8 mouse cellular contexts compared by ENCODE assay signal in genomic region chr3:115887427-115888309, GRCm38 (mm10). TPM values are rescaled to one million over a fixed set of nuclear protein-coding genes. Genes with fewer than 3 reads are reported as not detected.
DNase-seq lines count a peak whose midpoint lies in the region; ATAC-seq and TF ChIP-seq lines count a peak whose summit lies in the region.

Gene Dph5, plus strand, starts transcription at chr3:115887837.

- H3K9me3 ChIP-seq in embryonic facial prominence, embryonic 14.5 days (ENCODE audit: control insufficient read depth, low read length): no peaks in the 10 kb centered on the region
- no peaks in the 10 kb centered on the region for H3K9me3 ChIP-seq in limb, embryonic 14.5 days (ENCODE audit: control insufficient read depth, low read length)
- no peaks in the 10 kb centered on the region for H3K9me3 ChIP-seq in midbrain, postnatal 0 days (ENCODE audit: low read length)

- peak within 1 kb of the TSS; percentile 79 for H3K9ac ChIP-seq in embryonic facial prominence, embryonic 14.5 days (ENCODE audit: low read depth, low read length)
- H3K9ac ChIP-seq in limb, embryonic 14.5 days (ENCODE audit: low read depth, low read length, severe bottlenecking): peak within 1 kb of the TSS; percentile 74
- peak within 1 kb of the TSS; percentile 70 for H3K9ac ChIP-seq in midbrain, postnatal 0 days (replicated peaks; ENCODE audit: low read length, poor library complexity, severe bottlenecking)

- no peak for TF ChIP-seq CTCF in midbrain, postnatal 0 days (IDR thresholded peaks at IDR 0.05)

- TF ChIP-seq POLR2A in limb, embryonic 14.5 days (IDR thresholded peaks at IDR 0.05; ENCODE audit: borderline replicate concordance, extremely low read depth, insufficient read depth, insufficient read length): peak; percentile 45; the same call in 1 of the 2 replicates

- peak within 1 kb of the TSS; percentile 70 for H3K27ac ChIP-seq in embryonic facial prominence, embryonic 14.5 days (replicated peaks; ENCODE audit: low read depth, low read length)
- peak within 1 kb of the TSS; percentile 62 for H3K27ac ChIP-seq in limb, embryonic 14.5 days (replicated peaks; ENCODE audit: low read depth, low read length)
- peak within 1 kb of the TSS; percentile 81 for H3K27ac ChIP-seq in midbrain, postnatal 0 days (ENCODE audit: low read depth, low read length)

- peak; percentile 97 for DNase-seq in 3T3-L1 (ENCODE audit: low read depth, low spot score)
- peak; percentile 57 to 78 for DNase-seq in adrenal gland, postnatal 4 days (ENCODE audit: low spot score in 2 of 2)
- DNase-seq in embryonic facial prominence, embryonic 14.5 days (ENCODE audit: low spot score): peak; percentile 96
- peak; percentile 95 for DNase-seq in heart, adult 8-10 months (ENCODE audit: low spot score)
- DNase-seq in kidney, adult 9 months: peak; percentile 93
- DNase-seq in limb, embryonic 14.5 days (ENCODE audit: low spot score): peak; percentile 95
- peak; percentile 96 for DNase-seq in midbrain, postnatal 0 days (ENCODE audit: low spot score)
- DNase-seq in spleen, postnatal 14 days (ENCODE audit: low spot score in 2 of 2): peak; percentile 71 to 82

- peak within 1 kb of the TSS; percentile 65 for H3K4me3 ChIP-seq in embryonic facial prominence, embryonic 14.5 days (ENCODE audit: low read depth, low read length)
- peak within 1 kb of the TSS; percentile 85 for H3K4me3 ChIP-seq in limb, embryonic 14.5 days (replicated peaks; ENCODE audit: low read length)
- peak within 1 kb of the TSS; percentile 61 for H3K4me3 ChIP-seq in midbrain, postnatal 0 days (ENCODE audit: low read depth, low read length)

- peak within 1 kb of the TSS; percentile 84 for H3K4me2 ChIP-seq in embryonic facial prominence, embryonic 14.5 days (ENCODE audit: low read depth, low read length)
- H3K4me2 ChIP-seq in limb, embryonic 14.5 days (replicated peaks; ENCODE audit: low read depth, low read length, severe bottlenecking): peak within 1 kb of the TSS; percentile 88
- H3K4me2 ChIP-seq in midbrain, postnatal 0 days (ENCODE audit: low read depth, low read length, poor library complexity, severe bottlenecking): peak within 1 kb of the TSS; percentile 60

- WGBS in embryonic facial prominence, embryonic 14.5 days: under 1% methylated on average over 40 of the region's 40 CpGs
- WGBS in limb, embryonic 14.5 days: under 1% methylated on average over 40 of the region's 40 CpGs
- under 1% methylated on average over 39 of the region's 40 CpGs for WGBS in midbrain, postnatal 0 days

- no peaks in the 10 kb centered on the region for H3K27me3 ChIP-seq in embryonic facial prominence, embryonic 14.5 days (replicated peaks; ENCODE audit: control insufficient read depth, insufficient read depth, low read length)
- H3K27me3 ChIP-seq in limb, embryonic 14.5 days (ENCODE audit: control insufficient read depth, insufficient read depth, low read length): no peaks in the 10 kb centered on the region
- no peaks in the 10 kb centered on the region for H3K27me3 ChIP-seq in midbrain, postnatal 0 days (ENCODE audit: insufficient read depth, low read length)

- peaks cover 3% of the 10 kb centered on the region; the same call in 1 of the 2 replicates for H3K4me1 ChIP-seq in embryonic facial prominence, embryonic 14.5 days (ENCODE audit: control insufficient read depth, insufficient read depth, low read length)
- peaks cover 3% of the 10 kb centered on the region; the same call in 1 of the 2 replicates for H3K4me1 ChIP-seq in limb, embryonic 14.5 days (ENCODE audit: control insufficient read depth, insufficient read depth, low read length)
- H3K4me1 ChIP-seq in midbrain, postnatal 0 days (ENCODE audit: insufficient read depth, low read length): no peaks in the 10 kb centered on the region

- no peaks in the 10 kb centered on the region for H3K36me3 ChIP-seq in embryonic facial prominence, embryonic 14.5 days (ENCODE audit: control insufficient read depth, insufficient read depth, low read length)
- no peaks in the 10 kb centered on the region for H3K36me3 ChIP-seq in limb, embryonic 14.5 days (ENCODE audit: control insufficient read depth, insufficient read depth, low read length)
- no peaks in the 10 kb centered on the region for H3K36me3 ChIP-seq in midbrain, postnatal 0 days (ENCODE audit: insufficient read depth, low read length)

- peak; percentile 96 for ATAC-seq in embryonic facial prominence, embryonic 14.5 days (ENCODE audit: low read depth)
- peak; percentile 93 for ATAC-seq in limb, embryonic 14.5 days (ENCODE audit: low FRiP score, low read depth)
- peak; percentile 97 for ATAC-seq in midbrain, postnatal 0 days (ENCODE audit: low FRiP score)

RNA-seq across cellular contexts. Expression of gene Dph5, which starts in this region (rescaled TPM):
- total RNA-seq in adrenal gland, postnatal 4 days (2021): 10 to 100 TPM; 23.0 to 28.8 TPM
- polyA plus RNA-seq in embryonic facial prominence, embryonic 14.5 days (2014; fragmentation: Nextera tagmentation; extraction: Ambion mirVana): 19.9 and 22.3 TPM in 2 replicates
- 1 to 10 TPM; 6.8 to 9.4 (median 7.6) TPM for total RNA-seq in heart, adult 8-10 months (2022)
- polyA plus RNA-seq in limb, embryonic 14.5 days (2012; rRNA removed): 10.6 and 13.0 TPM in 2 replicates
- polyA plus RNA-seq in limb, embryonic 14.5 days (2014; fragmentation: Nextera tagmentation; extraction: Ambion mirVana): 23.1 and 23.9 TPM in 2 replicates
- 9.3 and 14.5 TPM in 2 replicates for total RNA-seq in midbrain, postnatal 0 days (2014; rRNA removed)
- polyA plus RNA-seq in midbrain, postnatal 0 days (2015; fragmentation: Nextera tagmentation; extraction: Ambion mirVana): 18.3 and 19.7 TPM in 2 replicates

Comparison
In these comparisons a context has a peak if more than half of its experiments do, and no peak if none do; other contexts are left out.
1. Peak in every context shown above with its lines: DNase-seq, ATAC-seq, H3K4me3 ChIP-seq and H3K27ac ChIP-seq.